Mouse (Mus musculus) naive thymus-derived CD4-positive, alpha-beta T cell, adult 2 months (primary cell): Measurements from ENCODE around the gene Ndufs7.

ENCODE experiments used
- DNase-seq: peaks from one replicate; pipeline ENCODE4 v3.0.0-alpha.2; 2011; ENCODE audit warnings: low read depth

Gene Ndufs7

GRCm38 (mm10) chr10:80294311-80294710 lies 45.4 kb downstream of the Ndufs7 start:
- peak; percentile 41 for DNase-seq

DNA sequence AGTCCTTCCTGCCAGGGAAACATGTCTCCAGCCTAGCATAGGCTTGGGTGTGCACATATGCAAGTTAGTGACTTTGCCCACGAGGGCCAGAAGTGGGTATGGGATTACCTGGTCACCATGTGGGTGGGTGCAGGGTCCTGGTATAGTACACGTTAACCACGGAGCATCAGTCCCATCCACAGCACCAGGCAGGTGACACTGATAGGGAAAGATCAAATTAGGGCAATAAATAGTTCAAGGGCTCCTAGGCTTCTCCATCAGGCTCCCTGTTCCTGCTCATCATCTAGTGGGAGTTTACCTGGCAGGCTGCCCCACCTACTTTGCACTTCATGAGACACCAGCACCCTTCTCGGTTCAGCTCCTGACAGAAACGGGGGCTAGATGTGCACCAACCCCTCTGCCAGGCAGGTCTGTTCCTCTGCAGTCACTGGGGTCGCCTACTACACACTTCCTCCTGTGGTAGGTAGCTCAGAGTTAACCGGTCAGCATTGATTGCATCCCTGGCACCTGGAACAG lies 45.9 kb downstream of the Ndufs7 start:
- DNase-seq: no peak

GRCm38 (mm10) chr10:80295618-80296425 lies 46.9 kb downstream of the Ndufs7 start, which contains the start of gene Apc2:
Gene Apc2 (plus strand): TSS chr10:80295977.
- DNase-seq: peak; percentile 89

- no peak for DNase-seq
These were observed 47.9 kb downstream of the Ndufs7 start for GRCm38 (mm10) chr10:80296824-80297223.

- no peak for DNase-seq
These were observed 48.7 kb downstream of the Ndufs7 start for GRCm38 (mm10) chr10:80297526-80298133.

GRCm38 (mm10) chr10:80298571-80299281 lies 49.8 kb downstream of the Ndufs7 start:
- no peak for DNase-seq

DNA sequence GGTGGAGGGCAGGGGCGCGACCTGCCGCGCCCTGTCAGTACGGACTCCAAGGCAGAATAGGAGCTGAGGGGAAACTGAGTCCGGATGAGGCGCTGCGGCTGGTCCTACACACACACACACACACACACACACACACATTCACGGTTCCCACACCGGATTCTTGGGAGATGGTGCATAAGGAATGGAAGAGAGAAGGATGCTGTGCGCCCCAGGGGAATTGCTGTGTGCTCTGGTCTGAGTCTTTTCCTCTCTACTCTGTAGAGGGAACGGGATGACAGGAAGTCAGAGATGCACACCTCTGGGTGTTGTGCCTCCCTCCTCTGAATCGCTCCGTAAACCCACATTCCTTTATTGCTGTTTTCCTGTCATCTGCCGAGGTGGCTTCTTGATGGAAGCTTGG lies 50.4 kb downstream of the Ndufs7 start:
- no peak for DNase-seq

- DNase-seq: no peak
These were observed 50.9 kb downstream of the Ndufs7 start for GRCm38 (mm10) chr10:80299824-80300223.

GRCm38 (mm10) chr10:80300672-80301181 lies 51.8 kb downstream of the Ndufs7 start:
- DNase-seq: no peak

GRCm38 (mm10) chr10:80301256-80302081 lies 52.5 kb downstream of the Ndufs7 start:
- DNase-seq: no peak

DNA sequence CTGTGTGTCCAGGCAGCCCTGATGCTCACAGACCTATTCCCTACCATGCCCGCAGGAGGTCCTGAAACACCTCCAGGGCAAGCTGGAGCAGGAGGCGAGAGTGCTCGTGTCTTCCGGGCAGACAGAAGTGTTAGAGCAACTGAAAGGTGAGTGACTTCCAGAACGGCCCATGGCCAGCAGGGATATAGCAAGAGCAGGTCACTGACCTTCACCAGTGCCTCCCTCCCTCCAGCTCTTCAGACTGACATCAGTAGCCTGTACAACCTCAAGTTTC lies 53.1 kb downstream of the Ndufs7 start:
- DNase-seq: no peak

- no peak for DNase-seq
These were observed 53.6 kb downstream of the Ndufs7 start for GRCm38 (mm10) chr10:80302471-80302881.

DNA sequence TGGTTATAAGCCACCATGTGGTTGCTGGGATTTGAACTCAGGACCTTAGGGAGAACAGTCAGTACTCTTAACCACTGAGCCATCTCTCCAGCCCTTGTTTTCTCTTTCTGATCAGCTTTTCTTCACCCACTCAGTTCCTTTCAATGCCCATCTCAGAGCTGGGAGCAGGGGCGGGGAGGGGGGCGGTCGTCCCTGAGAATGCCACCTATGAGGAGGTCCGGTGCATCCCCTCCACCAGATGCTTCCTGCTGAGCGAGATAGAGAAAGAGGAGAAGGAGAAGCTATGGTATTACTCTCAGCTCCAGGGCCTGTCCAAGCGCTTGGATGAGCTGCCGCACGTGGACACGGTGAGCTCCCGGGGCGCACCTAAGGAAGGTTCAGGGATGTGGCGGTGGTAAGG lies 55.5 kb downstream of the Ndufs7 start:
- DNase-seq: no peak

- DNase-seq: peak; percentile 68
These were observed 55.9 kb downstream of the Ndufs7 start for GRCm38 (mm10) chr10:80304862-80305261.
